Mouse (Mus musculus): Measurements from ENCODE around the gene Aqp9. TPM values are rescaled to one million over a fixed set of nuclear protein-coding genes. Genes with fewer than 3 reads are reported as not detected.

The Aqp9 gene
- polyA plus RNA-seq, 1 experiment from 2014 or later = 0.31 TPM

GRCm38 (mm10) chr9:71164353-71164752, 4.1 kb downstream of the Aqp9 start:
- no peak overlapping the region for H3K27ac ChIP-seq
- DNase-seq (ENCODE audit: low spot score) = no peak
- peaks cover 7% of the 10 kb centered on the region for H3K4me1 ChIP-seq
- H3K9me3 ChIP-seq = no peaks in the 10 kb centered on the region
- no peaks in the 10 kb centered on the region for H3K36me3 ChIP-seq
- no peaks in the 10 kb centered on the region for H3K27me3 ChIP-seq (ENCODE audit: insufficient read depth, poor library complexity, severe bottlenecking)
- WGBS = 69% methylated on average over 3 of the region's 3 CpGs
- H3K4me3 ChIP-seq = no peak overlapping the region

- H3K27me3 ChIP-seq (ENCODE audit: insufficient read depth, poor library complexity, severe bottlenecking) = no peaks in the 10 kb centered on the region
- no peaks in the 10 kb centered on the region for H3K36me3 ChIP-seq
- DNase-seq (ENCODE audit: low spot score) = no peak
- 55% methylated on average over 12 of the region's 12 CpGs for WGBS
- no peaks in the 10 kb centered on the region for H3K9me3 ChIP-seq
- no peaks in the 10 kb centered on the region for H3K4me1 ChIP-seq
- no peak overlapping the region for H3K4me3 ChIP-seq
- no peak overlapping the region for H3K27ac ChIP-seq
Measured at GRCm38 (mm10) chr9:71162858-71163740, 5.4 kb downstream of the Aqp9 start.

- Histone ChIP-seq H3K27ac (no peak overlapping the region), H3K9me3 (no peaks in the 10 kb centered on the region), H3K27me3 (ENCODE audit: insufficient read depth, poor library complexity, severe bottlenecking) (no peaks in the 10 kb centered on the region), H3K4me1 (no peaks in the 10 kb centered on the region), H3K36me3 (no peaks in the 10 kb centered on the region), H3K4me3 (no peak overlapping the region)
- DNase-seq (ENCODE audit: low spot score) = no peak
- WGBS = 73% methylated on average over 8 of the region's 8 CpGs
Measured at GRCm38 (mm10) chr9:71162131-71162857, 6.2 kb downstream of the Aqp9 start.

GRCm38 (mm10) chr9:71160849-71161711, 7.4 kb downstream of the Aqp9 start:
- WGBS = 82% methylated on average over 13 of the region's 13 CpGs
- Histone ChIP-seq H3K4me3 (no peak overlapping the region), H3K4me1 (peaks cover 6% of the 10 kb centered on the region; the same call in 1 of the 2 replicates), H3K27ac (no peak overlapping the region), H3K9me3 (no peaks in the 10 kb centered on the region), H3K36me3 (no peaks in the 10 kb centered on the region), H3K27me3 (ENCODE audit: insufficient read depth, poor library complexity, severe bottlenecking) (no peaks in the 10 kb centered on the region)
- no peak for DNase-seq (ENCODE audit: low spot score)

- Histone ChIP-seq H3K4me3 (no peak overlapping the region), H3K36me3 (no peaks in the 10 kb centered on the region), H3K27me3 (ENCODE audit: insufficient read depth, poor library complexity, severe bottlenecking) (no peaks in the 10 kb centered on the region; the same call in 1 of the 2 replicates), H3K9me3 (no peaks in the 10 kb centered on the region), H3K4me1 (peaks cover 6% of the 10 kb centered on the region; the same call in 1 of the 2 replicates), H3K27ac (no peak overlapping the region)
- DNase-seq (ENCODE audit: low spot score) = no peak
- 89% methylated on average over 5 of the region's 5 CpGs for WGBS
Measured at GRCm38 (mm10) chr9:71159686-71160085, 8.8 kb downstream of the Aqp9 start.

- Histone ChIP-seq H3K27ac (no peak overlapping the region), H3K36me3 (no peaks in the 10 kb centered on the region), H3K9me3 (no peaks in the 10 kb centered on the region), H3K27me3 (ENCODE audit: insufficient read depth, poor library complexity, severe bottlenecking) (no peaks in the 10 kb centered on the region; the same call in 1 of the 2 replicates), H3K4me1 (peaks cover 6% of the 10 kb centered on the region; the same call in 1 of the 2 replicates), H3K4me3 (no peak overlapping the region)
- WGBS = 68% methylated on average over 7 of the region's 7 CpGs
- DNase-seq (ENCODE audit: low spot score) = no peak
Measured at GRCm38 (mm10) chr9:71159060-71159626, 9.3 kb downstream of the Aqp9 start.

DNA sequence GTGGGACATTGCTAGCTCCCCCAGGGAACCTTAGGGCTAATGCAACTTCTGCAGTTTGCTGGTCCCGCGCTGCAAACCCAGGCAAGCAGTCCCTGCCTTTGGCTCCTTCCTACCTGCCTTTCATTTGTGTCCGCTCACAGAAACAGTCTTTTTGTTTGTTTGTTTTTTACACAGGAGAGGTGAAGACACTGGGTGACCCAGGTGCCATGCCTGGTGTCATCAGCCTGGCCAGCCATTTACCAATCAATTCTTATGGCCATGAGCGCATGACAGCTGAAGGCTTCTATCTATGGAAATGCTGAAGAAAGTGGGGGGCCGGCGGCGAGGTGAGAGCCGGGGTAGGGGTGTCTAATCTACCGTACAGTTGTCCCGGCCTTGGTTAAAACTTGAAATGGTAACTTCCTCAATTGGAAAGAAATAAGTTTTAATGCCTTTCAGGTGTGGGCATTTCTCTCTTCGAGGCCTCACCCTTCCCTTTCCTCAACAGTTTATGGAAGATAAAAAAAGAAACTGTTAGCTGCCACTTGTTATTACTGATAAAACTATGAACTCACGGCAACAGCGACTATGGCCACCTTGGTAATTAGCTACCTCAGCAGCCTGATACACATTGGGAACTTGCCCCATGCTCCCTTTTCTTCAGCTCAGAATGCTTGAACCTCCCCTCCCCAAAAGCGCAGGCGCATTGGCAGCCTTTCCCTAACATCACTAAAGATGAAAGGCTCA, 10.4 kb downstream of the Aqp9 start:
- no peaks in the 10 kb centered on the region; the same call in 1 of the 2 replicates for H3K27me3 ChIP-seq (ENCODE audit: insufficient read depth, poor library complexity, severe bottlenecking)
- H3K4me1 ChIP-seq = peaks cover 6% of the 10 kb centered on the region; the same call in 1 of the 2 replicates
- H3K36me3 ChIP-seq = no peaks in the 10 kb centered on the region
- no peak overlapping the region for H3K4me3 ChIP-seq
- DNase-seq (ENCODE audit: low spot score) = no peak
- WGBS = 79% methylated on average over 15 of the region's 15 CpGs
- no peak overlapping the region for H3K27ac ChIP-seq
- no peaks in the 10 kb centered on the region for H3K9me3 ChIP-seq

GRCm38 (mm10) chr9:71156447-71157035, 11.9 kb downstream of the Aqp9 start:
- WGBS = 75% methylated on average over 9 of the region's 9 CpGs
- no peak overlapping the region for H3K4me3 ChIP-seq
- DNase-seq (ENCODE audit: low spot score) = no peak
- H3K36me3 ChIP-seq = no peaks in the 10 kb centered on the region
- H3K27ac ChIP-seq = no peak overlapping the region
- no peaks in the 10 kb centered on the region for H3K9me3 ChIP-seq
- H3K27me3 ChIP-seq (ENCODE audit: insufficient read depth, poor library complexity, severe bottlenecking) = no peaks in the 10 kb centered on the region; the same call in 1 of the 2 replicates
- H3K4me1 ChIP-seq = peaks cover 6% of the 10 kb centered on the region; the same call in 1 of the 2 replicates

DNA sequence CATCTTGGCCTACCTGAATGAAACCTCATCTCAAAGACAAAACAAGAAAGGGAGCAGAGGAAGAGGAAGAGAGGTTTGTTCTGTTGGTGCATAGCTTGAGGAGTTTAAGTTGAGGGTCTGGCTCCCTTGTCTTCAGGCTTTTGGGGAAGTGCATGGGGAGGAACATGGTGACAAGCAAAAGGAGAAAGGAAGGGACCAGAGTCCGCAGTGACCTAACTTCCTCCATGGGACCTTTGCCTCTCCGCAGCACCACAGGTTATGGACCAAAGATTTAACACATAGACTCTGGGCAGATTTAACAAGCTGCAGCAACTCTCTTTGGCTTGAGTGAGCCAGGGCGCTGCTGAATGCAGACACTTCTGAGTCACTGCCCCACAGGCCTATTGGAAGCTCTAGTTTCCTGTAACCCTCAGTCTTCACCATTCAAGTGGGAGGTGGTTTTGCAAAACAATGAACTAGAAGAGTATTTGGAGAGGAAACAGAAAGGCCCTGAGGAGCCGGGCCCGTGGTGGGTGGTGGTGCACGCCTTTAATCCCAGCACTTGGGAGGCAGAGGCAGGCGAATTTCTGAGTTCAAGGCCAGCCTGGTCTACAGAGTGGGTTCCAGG, 13.0 kb downstream of the Aqp9 start:
- 76% methylated on average over 7 of the region's 7 CpGs for WGBS
- H3K27ac ChIP-seq = no peak overlapping the region
- DNase-seq (ENCODE audit: low spot score) = no peak

DNA sequence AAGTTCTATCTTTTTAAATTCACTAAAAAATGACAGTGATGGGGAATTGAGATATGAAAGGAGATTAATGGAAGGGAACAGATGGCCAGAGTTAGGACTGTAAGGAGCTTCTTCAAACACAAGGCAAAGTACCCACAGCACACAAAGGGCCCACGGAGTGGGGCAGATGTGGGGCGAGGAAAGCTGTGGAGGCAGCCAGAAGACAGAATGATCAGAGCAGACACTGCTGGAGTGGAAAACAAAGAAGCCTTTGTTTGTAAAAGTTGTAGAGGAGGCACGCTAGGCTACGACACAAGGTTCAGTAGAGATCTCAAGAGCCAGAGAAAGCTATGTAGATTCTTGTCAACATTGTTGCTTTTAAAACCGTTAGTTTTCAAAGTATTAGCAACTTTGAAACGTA, 17.1 kb downstream of the Aqp9 start:
- 68% methylated on average over 6 of the region's 6 CpGs for WGBS
- no peak overlapping the region for H3K4me3 ChIP-seq
- H3K4me1 ChIP-seq = peaks cover 2% of the 10 kb centered on the region; the same call in 1 of the 2 replicates
- H3K27ac ChIP-seq = no peak overlapping the region
- no peaks in the 10 kb centered on the region for H3K9me3 ChIP-seq
- H3K36me3 ChIP-seq = no peaks in the 10 kb centered on the region
- no peak for DNase-seq (ENCODE audit: low spot score)
- no peaks in the 10 kb centered on the region; the same call in 1 of the 2 replicates for H3K27me3 ChIP-seq (ENCODE audit: insufficient read depth, poor library complexity, severe bottlenecking)

More for the DNA sequence above, 13.0 kb downstream of the Aqp9 start:
- Histone ChIP-seq H3K9me3 (no peaks in the 10 kb centered on the region), H3K4me3 (no peak overlapping the region), H3K27me3 (ENCODE audit: insufficient read depth, poor library complexity, severe bottlenecking) (no peaks in the 10 kb centered on the region; the same call in 1 of the 2 replicates), H3K36me3 (no peaks in the 10 kb centered on the region), H3K4me1 (peaks cover 6% of the 10 kb centered on the region; the same call in 1 of the 2 replicates)

- no peaks in the 10 kb centered on the region for H3K36me3 ChIP-seq
Measured at GRCm38 (mm10) chr9:71150175-71150574, 18.3 kb downstream of the Aqp9 start.

More at GRCm38 (mm10) chr9:71150175-71150574, 18.3 kb downstream of the Aqp9 start:
- WGBS = 70% methylated on average over 4 of the region's 4 CpGs
- no peak overlapping the region for H3K4me3 ChIP-seq
- DNase-seq (ENCODE audit: low spot score) = no peak
- H3K4me1 ChIP-seq = no peaks in the 10 kb centered on the region
- H3K27ac ChIP-seq = no peak overlapping the region
- H3K27me3 ChIP-seq (ENCODE audit: insufficient read depth, poor library complexity, severe bottlenecking) = no peaks in the 10 kb centered on the region; the same call in 1 of the 2 replicates
- H3K9me3 ChIP-seq = no peaks in the 10 kb centered on the region

All from heart, embryonic 10.5 days (tissue).